In the genomic region with DNA sequence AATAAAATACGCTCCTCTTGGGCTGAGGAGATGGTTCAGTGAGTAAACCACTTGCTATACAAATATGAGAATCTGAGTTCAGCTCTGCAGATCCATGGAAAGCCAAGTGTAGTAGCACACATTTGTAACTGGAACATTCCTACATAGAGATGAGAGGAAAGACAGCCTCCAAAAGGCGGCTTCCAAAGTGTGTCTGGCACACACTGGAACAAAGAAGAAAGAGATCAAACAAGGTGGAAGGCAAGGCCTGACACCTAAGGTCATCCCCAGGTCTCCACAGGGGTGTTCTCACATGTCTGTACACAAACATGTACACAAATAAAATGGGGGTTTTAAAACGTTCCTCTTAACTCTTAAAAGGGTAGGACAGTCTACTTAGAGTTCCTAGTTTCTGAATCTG, we compare ENCODE assay signal across 31 mouse cellular contexts.
DNase-seq lines count a peak whose midpoint lies in the region; ATAC-seq and TF ChIP-seq lines count a peak whose summit lies in the region.
"Had no signal": no experiment of that assay in that cellular context is flagged by ENCODE, and none has a peak within 500 bp of the region (broad histone marks: within the 10 kb centered on the region; RNA-seq: fewer than 3 reads in every experiment).

No protein-coding gene starts in this region.

- TF ChIP-seq CTCF in CH12.LX (conservative IDR thresholded peaks at IDR 0.05 in 1 of 2, IDR thresholded peaks at IDR 0.05 in 1 of 2; ENCODE audit: low read depth in 2 of 2, low read length in 2 of 2): no peak
- no peak for TF ChIP-seq CTCF in bone marrow, adult 2 months (IDR thresholded peaks at IDR 0.05; ENCODE audit: control insufficient read depth, insufficient read depth, low read length)
- no peak for TF ChIP-seq CTCF in liver, postnatal 0 days (IDR thresholded peaks at IDR 0.05; ENCODE audit: low read depth)

- DNase-seq in liver, embryonic 11.5 days (ENCODE audit: low spot score): no peak
- no peak for DNase-seq in CH12.LX (ENCODE audit: extremely low read depth)
- no peak for DNase-seq in liver, postnatal 0 days
- DNase-seq: adrenal gland, postnatal 10 days; cerebellum, adult 18-20 months; cerebellum, postnatal 10 days; gastrocnemius, adult 2 months; gastrocnemius, postnatal 36 days; heart, adult 2 months; kidney, adult 18-20 months; kidney, postnatal 36 days; layer of hippocampus, postnatal 36 days; left cerebral cortex, postnatal 4 days; lung, adult 2 months; lung, postnatal 10 days; right cerebral cortex, postnatal 4 days; thymus, postnatal 14 days had no signal

- no peaks in the 10 kb centered on the region for H3K27me3 ChIP-seq in liver, embryonic 12.5 days (replicated peaks)
- H3K27me3 ChIP-seq in liver, embryonic 11.5 days (replicated peaks; ENCODE audit: control insufficient read depth, insufficient read depth, low read length): no peaks in the 10 kb centered on the region
- H3K27me3 ChIP-seq in CH12.LX (replicated peaks): no peaks in the 10 kb centered on the region
- no peaks in the 10 kb centered on the region for H3K27me3 ChIP-seq in liver, postnatal 0 days (ENCODE audit: insufficient read depth, low read length)
- H3K27me3 ChIP-seq in neural tube, embryonic 15.5 days (replicated peaks): no peaks in the 10 kb centered on the region
- no peaks in the 10 kb centered on the region for H3K27me3 ChIP-seq in forebrain, embryonic 13.5 days
- H3K27me3 ChIP-seq: heart, embryonic 12.5 days; hindbrain, embryonic 15.5 days; kidney, embryonic 15.5 days; midbrain, embryonic 13.5 days; neural tube, embryonic 13.5 days; Patski had no signal

- dilution Hi-C loops in CH12.LX (cut with MboI; ENCODE audit: extremely low pct_ligation_motif_present, extremely low pct_unique_long_range_greater_than_20kb, low sequenced_read_pairs): no loop called here

- no peak overlapping the region for H3K4me3 ChIP-seq in liver, embryonic 12.5 days
- no peak overlapping the region for H3K4me3 ChIP-seq in liver, embryonic 11.5 days (ENCODE audit: low read depth, low read length)
- H3K4me3 ChIP-seq in CH12.LX (replicated peaks in 1 of 3; ENCODE audit: low read depth in 2 of 3, low read length in 2 of 3, poor library complexity in 1 of 3): peak overlapping the region; percentile 10 to 76 (median 75)
- H3K4me3 ChIP-seq in bone marrow, adult 2 months (replicated peaks; ENCODE audit: control insufficient read depth, low read depth, low read length): peak overlapping the region; percentile 40
- H3K4me3 ChIP-seq in liver, postnatal 0 days (ENCODE audit: low read depth, low read length): no peak overlapping the region
- no peak overlapping the region for H3K4me3 ChIP-seq in neural tube, embryonic 15.5 days (replicated peaks)
- no peak overlapping the region for H3K4me3 ChIP-seq in forebrain, embryonic 13.5 days
- H3K4me3 ChIP-seq: embryonic facial prominence, embryonic 13.5 days; forebrain, embryonic 10.5 days; gastrocnemius, adult 2 months; heart, adult 2 months; heart, embryonic 12.5 days; hindbrain, embryonic 15.5 days; kidney, embryonic 15.5 days; midbrain, embryonic 13.5 days; neural tube, embryonic 13.5 days had no signal

- H3K36me3 ChIP-seq in liver, embryonic 12.5 days: no peaks in the 10 kb centered on the region
- H3K36me3 ChIP-seq in liver, embryonic 11.5 days (ENCODE audit: control insufficient read depth, insufficient read depth, low read length): no peaks in the 10 kb centered on the region
- peaks cover 4 to 24% of the 10 kb centered on the region in 2 experiments for H3K36me3 ChIP-seq in CH12.LX (replicated peaks in 1 of 2; ENCODE audit: control insufficient read depth in 1 of 2, insufficient read depth in 1 of 2, low read length in 1 of 2)
- no peaks in the 10 kb centered on the region for H3K36me3 ChIP-seq in liver, postnatal 0 days (replicated peaks; ENCODE audit: insufficient read depth, low read length)
- no peaks in the 10 kb centered on the region for H3K36me3 ChIP-seq in neural tube, embryonic 15.5 days
- peaks cover 14% of the 10 kb centered on the region; the same call in 1 of the 2 replicates for H3K36me3 ChIP-seq in forebrain, embryonic 13.5 days (ENCODE audit: poor library complexity, severe bottlenecking)
- H3K36me3 ChIP-seq: embryonic facial prominence, embryonic 13.5 days; forebrain, embryonic 10.5 days; G1E; heart, embryonic 12.5 days; kidney, embryonic 15.5 days; midbrain, embryonic 13.5 days had no signal

- no peak for ATAC-seq in liver, embryonic 12.5 days
- no peak for ATAC-seq in liver, embryonic 11.5 days (replicated peaks; ENCODE audit: low FRiP score)
- no peak for ATAC-seq in liver, postnatal 0 days
- ATAC-seq in neural tube, embryonic 15.5 days (ENCODE audit: low FRiP score): no peak
- ATAC-seq in forebrain, embryonic 13.5 days: no peak
- ATAC-seq: forebrain, embryonic 16.5 days; midbrain, embryonic 13.5 days; Patski had no signal

- TF ChIP-seq RAD21 in CH12.LX (IDR thresholded peaks at IDR 0.05; ENCODE audit: low read depth, low read length): no peak

- H3K4me1 ChIP-seq in liver, embryonic 12.5 days: peaks cover 9% of the 10 kb centered on the region
- peaks cover 5% of the 10 kb centered on the region; the same call in 1 of the 2 replicates for H3K4me1 ChIP-seq in liver, embryonic 11.5 days (replicated peaks; ENCODE audit: control insufficient read depth, insufficient read depth, low read length)
- peaks cover 6 to 60% of the 10 kb centered on the region in 2 experiments; a peak in 2 of 4 replicates for H3K4me1 ChIP-seq in CH12.LX (ENCODE audit: control insufficient read depth in 1 of 2, insufficient read depth in 2 of 2)
- H3K4me1 ChIP-seq in bone marrow, adult 2 months (ENCODE audit: control insufficient read depth, insufficient read depth, low read length): peaks cover 6% of the 10 kb centered on the region; the same call in 1 of the 2 replicates
- H3K4me1 ChIP-seq in liver, postnatal 0 days (ENCODE audit: insufficient read depth): peaks cover 10% of the 10 kb centered on the region
- peaks cover 27% of the 10 kb centered on the region for H3K4me1 ChIP-seq in neural tube, embryonic 15.5 days
- H3K4me1 ChIP-seq in forebrain, embryonic 13.5 days: peaks cover 37% of the 10 kb centered on the region

- WGBS in liver, embryonic 12.5 days (ENCODE audit: insufficient replicate concordance): 32% methylated on average over 3 of the region's 3 CpGs
- WGBS in liver, embryonic 11.5 days: 48% methylated on average over 3 of the region's 3 CpGs
- 33% methylated on average over 3 of the region's 3 CpGs for whole genome bisulfite sequencing in bone marrow, adult 2 months
- WGBS in liver, postnatal 0 days (ENCODE audit: insufficient replicate concordance): 45% methylated on average over 3 of the region's 3 CpGs
- 75% methylated on average over 3 of the region's 3 CpGs for WGBS in neural tube, embryonic 15.5 days
- 75% methylated on average over 3 of the region's 3 CpGs for WGBS in forebrain, embryonic 13.5 days

- no peak overlapping the region for H3K9ac ChIP-seq in liver, embryonic 12.5 days
- H3K9ac ChIP-seq in liver, embryonic 11.5 days (ENCODE audit: low read depth, low read length): no peak overlapping the region
- H3K9ac ChIP-seq in CH12.LX (ENCODE audit: insufficient read depth, low read depth): peak overlapping the region; percentile 94
- no peak overlapping the region for H3K9ac ChIP-seq in liver, postnatal 0 days (replicated peaks)
- no peak overlapping the region for H3K9ac ChIP-seq in neural tube, embryonic 15.5 days (replicated peaks)
- no peak overlapping the region for H3K9ac ChIP-seq in forebrain, embryonic 13.5 days
- H3K9ac ChIP-seq: embryonic facial prominence, embryonic 13.5 days; heart, embryonic 12.5 days; hindbrain, embryonic 15.5 days; kidney, embryonic 15.5 days; midbrain, embryonic 13.5 days; neural tube, embryonic 13.5 days had no signal

- in situ Hi-C loops in CH12.LX (cut with MboI; ENCODE audit: low pct_ligation_motif_present, low pct_unique_long_range_greater_than_20kb, low sequenced_read_pairs): loop anchor here (25.0 kb wide), 1 partner anchor 281 kb away; no protein-coding TSS in a partner anchor

- no peak overlapping the region for H3K27ac ChIP-seq in liver, embryonic 12.5 days
- no peak overlapping the region for H3K27ac ChIP-seq in liver, embryonic 11.5 days (ENCODE audit: low read depth, low read length)
- H3K27ac ChIP-seq in CH12.LX (ENCODE audit: insufficient read depth, low read depth): peak overlapping the region; percentile 49
- peak overlapping the region; percentile 29; the same call in 1 of the 2 replicates for H3K27ac ChIP-seq in bone marrow, adult 2 months (ENCODE audit: control insufficient read depth, insufficient read depth, low read depth, low read length, poor library complexity)
- H3K27ac ChIP-seq in liver, postnatal 0 days (ENCODE audit: low read depth): 0 out of 2 replicates have a peak overlapping the region, but pooled peaks have one; percentile 22
- H3K27ac ChIP-seq in neural tube, embryonic 15.5 days (replicated peaks): no peak overlapping the region
- H3K27ac ChIP-seq in forebrain, embryonic 13.5 days: no peak overlapping the region
- H3K27ac ChIP-seq: embryonic facial prominence, embryonic 13.5 days; forebrain, embryonic 10.5 days; gastrocnemius, adult 2 months; heart, adult 2 months; hindbrain, embryonic 15.5 days; kidney, embryonic 15.5 days; midbrain, embryonic 13.5 days; neural tube, embryonic 13.5 days had no signal

- no peak; the same call in 1 of the 2 replicates for TF ChIP-seq EP300 in CH12.LX (IDR thresholded peaks at IDR 0.05; ENCODE audit: low read length)
- TF ChIP-seq EP300 in liver, postnatal 0 days (IDR thresholded peaks at IDR 0.05; ENCODE audit: low read depth): no peak

- peak overlapping the region; percentile 22; the same call in 1 of the 2 replicates for H3K4me2 ChIP-seq in liver, embryonic 12.5 days
- no peak overlapping the region for H3K4me2 ChIP-seq in liver, embryonic 11.5 days
- H3K4me2 ChIP-seq in CH12.LX (ENCODE audit: insufficient read depth, low read depth, poor library complexity, severe bottlenecking): peak overlapping the region; percentile 60
- peak overlapping the region; percentile 79 for H3K4me2 ChIP-seq in liver, postnatal 0 days (ENCODE audit: low read depth, low read length)
- no peak overlapping the region for H3K4me2 ChIP-seq in neural tube, embryonic 15.5 days
- H3K4me2 ChIP-seq in forebrain, embryonic 13.5 days: no peak overlapping the region
- H3K4me2 ChIP-seq: embryonic facial prominence, embryonic 13.5 days; heart, embryonic 12.5 days; hindbrain, embryonic 15.5 days; kidney, embryonic 15.5 days; midbrain, embryonic 13.5 days; neural tube, embryonic 13.5 days had no signal

- peaks cover 64% of the 10 kb centered on the region for H3K79me2 ChIP-seq in CH12.LX (replicated peaks; ENCODE audit: control insufficient read depth, extremely low read depth, insufficient read depth, poor library complexity, severe bottlenecking)

- no peak for TF ChIP-seq POLR2A in CH12.LX (IDR thresholded peaks at IDR 0.05; ENCODE audit: low read depth, low read length)
- no peak for TF ChIP-seq POLR2A in bone marrow, adult 2 months (IDR thresholded peaks at IDR 0.05; ENCODE audit: borderline replicate concordance, control insufficient read depth, low read depth, low read length)

- H3K9me3 ChIP-seq in liver, embryonic 12.5 days (replicated peaks): no peaks in the 10 kb centered on the region
- no peaks in the 10 kb centered on the region for H3K9me3 ChIP-seq in liver, embryonic 11.5 days (ENCODE audit: control insufficient read depth, low read length)
- no peaks in the 10 kb centered on the region for H3K9me3 ChIP-seq in CH12.LX (replicated peaks; ENCODE audit: low read length)
- no peaks in the 10 kb centered on the region for H3K9me3 ChIP-seq in liver, postnatal 0 days (ENCODE audit: low read length)
- H3K9me3 ChIP-seq in neural tube, embryonic 15.5 days (replicated peaks): no peaks in the 10 kb centered on the region
- no peaks in the 10 kb centered on the region for H3K9me3 ChIP-seq in forebrain, embryonic 13.5 days (replicated peaks)
- H3K9me3 ChIP-seq: embryonic facial prominence, embryonic 13.5 days; forebrain, embryonic 10.5 days; G1E; heart, embryonic 12.5 days; hindbrain, embryonic 15.5 days; kidney, embryonic 15.5 days; midbrain, embryonic 13.5 days; neural tube, embryonic 13.5 days had no signal

Comparison
In these comparisons a context has a peak if more than half of its experiments do, and no peak if none do; other contexts are left out.
1. H3K27ac ChIP-seq: peak in CH12.LX (single experiment), bone marrow, adult 2 months (single experiment) and liver, postnatal 0 days (single experiment); none in liver, embryonic 12.5 days (single experiment), liver, embryonic 11.5 days (single experiment), neural tube, embryonic 15.5 days (single experiment) and forebrain, embryonic 13.5 days (single experiment).
2. H3K4me2 ChIP-seq: peak in liver, embryonic 12.5 days (single experiment), CH12.LX (single experiment) and liver, postnatal 0 days (single experiment); none in liver, embryonic 11.5 days (single experiment), neural tube, embryonic 15.5 days (single experiment) and forebrain, embryonic 13.5 days (single experiment).
3. H3K4me3 ChIP-seq: peak in CH12.LX (3 of 3) and bone marrow, adult 2 months (single experiment); none in liver, embryonic 12.5 days (single experiment), liver, embryonic 11.5 days (single experiment), liver, postnatal 0 days (single experiment), neural tube, embryonic 15.5 days (single experiment) and forebrain, embryonic 13.5 days (single experiment).